Mouse (Mus musculus): ENCODE measurements around the gene Ipo4. TPM values are rescaled to one million over a fixed set of nuclear protein-coding genes. Genes with fewer than 3 reads are reported as not detected.
A peak's percentile ranks its signal among the peaks of the same experiment; 100 is the strongest.

The Ipo4 gene
- polyA plus RNA-seq, 1 experiment from 2014 or later = 63.8 TPM

DNA sequence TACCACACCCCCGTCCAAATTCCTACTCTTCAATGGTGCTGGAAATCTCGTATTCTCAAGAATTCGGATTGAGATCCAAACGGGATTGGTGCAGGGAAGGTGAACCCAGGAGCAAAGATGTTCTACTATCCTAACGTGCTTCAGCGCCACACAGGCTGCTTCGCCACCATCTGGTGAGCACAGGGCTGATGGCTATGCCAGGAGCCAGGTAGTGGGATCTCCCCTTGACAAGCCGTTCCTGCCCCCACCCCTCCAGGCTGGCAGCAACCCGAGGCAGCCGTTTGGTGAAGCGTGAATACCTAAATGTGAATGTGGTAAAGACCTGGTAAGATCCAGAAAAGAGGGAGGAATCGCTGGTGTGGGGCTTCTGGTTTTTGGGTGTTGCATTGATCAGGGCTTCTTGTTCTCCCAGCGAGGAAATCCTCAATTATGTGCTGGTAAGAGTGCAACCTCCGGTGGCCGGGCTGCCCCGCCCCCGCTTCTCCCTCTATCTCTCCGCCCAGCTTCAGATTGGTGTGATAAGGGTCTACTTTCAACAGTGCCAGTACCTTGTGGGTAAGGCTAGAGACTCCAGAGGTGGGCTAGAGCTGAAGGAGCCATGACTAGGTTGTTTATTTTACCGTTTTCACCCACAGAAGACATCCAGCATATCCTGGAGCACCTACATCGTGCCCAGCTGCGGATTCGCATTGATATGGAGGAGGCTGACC, 17.1 kb downstream of the Ipo4 start:
- ATAC-seq = peak; percentile 41; the same call in 1 of the 2 replicates

DNA sequence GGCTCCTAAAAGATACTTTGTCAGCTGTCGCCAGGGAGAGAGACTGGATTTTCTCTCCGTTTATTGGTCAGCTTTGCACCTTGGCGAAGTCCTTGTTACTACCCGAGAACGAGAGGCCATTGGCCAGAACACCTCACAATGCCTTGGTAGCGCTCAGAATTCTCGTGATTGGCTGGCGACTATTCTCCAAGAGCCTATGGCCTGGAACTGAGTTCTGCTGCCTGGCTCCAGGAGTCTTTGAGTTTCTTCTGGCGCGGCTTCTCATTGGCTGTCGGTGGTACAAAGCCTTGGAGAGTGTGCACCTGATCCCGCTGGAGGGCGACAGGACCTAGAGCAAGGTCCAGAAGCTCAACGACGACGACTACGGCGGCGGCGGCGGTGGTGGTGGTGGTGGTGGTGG, 17.9 kb downstream of the Ipo4 start, which contains the start of gene Rec8:
Gene Rec8 (plus strand): TSS at position 216 of the 400 bp plus-strand sequence.
- H3K27ac ChIP-seq = no peak within 1 kb of the TSS
- peak within 1 kb of the TSS; percentile 23 for H3K4me3 ChIP-seq (replicated peaks)
- no peaks in the 10 kb centered on the region for H3K27me3 ChIP-seq (replicated peaks)
- H3K4me1 ChIP-seq (replicated peaks) = peaks cover 4% of the 10 kb centered on the region; the same call in 1 of the 2 replicates
- ATAC-seq = peak; percentile 90
- no peaks in the 10 kb centered on the region for H3K9me3 ChIP-seq
- H3K36me3 ChIP-seq = no peaks in the 10 kb centered on the region
- peak within 1 kb of the TSS; percentile 52 for H3K4me2 ChIP-seq (replicated peaks)
- peak within 1 kb of the TSS; percentile 32; the same call in 1 of the 2 replicates for H3K9ac ChIP-seq
- WGBS = 13% methylated on average over 21 of the region's 21 CpGs

More for the DNA sequence above, 17.1 kb downstream of the Ipo4 start:
- H3K4me1 ChIP-seq (replicated peaks) = peaks cover 4% of the 10 kb centered on the region; the same call in 1 of the 2 replicates
- peak overlapping the region; percentile 32; the same call in 1 of the 2 replicates for H3K9ac ChIP-seq
- H3K9me3 ChIP-seq = no peaks in the 10 kb centered on the region
- peak overlapping the region; percentile 52 for H3K4me2 ChIP-seq (replicated peaks)
- peak overlapping the region; percentile 23 for H3K4me3 ChIP-seq (replicated peaks)
- H3K27ac ChIP-seq = no peak overlapping the region
- H3K27me3 ChIP-seq (replicated peaks) = no peaks in the 10 kb centered on the region
- WGBS = 32% methylated on average over 22 of the region's 22 CpGs
- H3K36me3 ChIP-seq = no peaks in the 10 kb centered on the region

DNA sequence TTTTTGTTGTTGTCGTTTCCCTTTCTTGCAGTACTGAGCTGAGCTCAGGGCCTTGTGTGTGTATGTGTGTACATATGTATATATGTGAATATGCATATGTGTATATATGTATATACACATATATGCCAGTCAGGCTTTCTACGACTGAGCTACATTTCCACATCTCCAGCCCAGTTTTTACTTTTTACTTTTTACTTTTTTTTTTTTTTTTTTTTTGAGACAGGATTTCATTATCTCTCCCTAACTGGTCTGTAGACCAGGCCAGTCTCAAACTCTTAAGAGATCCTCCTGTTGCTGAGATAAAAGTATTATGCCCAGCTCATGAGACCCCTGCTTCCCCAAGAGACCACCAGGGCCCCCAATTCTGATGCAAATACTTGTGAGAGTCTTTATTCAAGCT, 18.9 kb downstream of the Ipo4 start:
- Histone ChIP-seq H3K36me3 (no peaks in the 10 kb centered on the region), H3K27ac (no peak overlapping the region), H3K4me3 (replicated peaks) (no peak overlapping the region), H3K27me3 (replicated peaks) (no peaks in the 10 kb centered on the region), H3K4me2 (replicated peaks) (no peak overlapping the region), H3K9ac (no peak overlapping the region), H3K4me1 (replicated peaks) (peaks cover 4% of the 10 kb centered on the region; the same call in 1 of the 2 replicates), H3K9me3 (no peaks in the 10 kb centered on the region)
- ATAC-seq = no peak
- WGBS = 81% methylated on average over 2 of the region's 2 CpGs

DNA sequence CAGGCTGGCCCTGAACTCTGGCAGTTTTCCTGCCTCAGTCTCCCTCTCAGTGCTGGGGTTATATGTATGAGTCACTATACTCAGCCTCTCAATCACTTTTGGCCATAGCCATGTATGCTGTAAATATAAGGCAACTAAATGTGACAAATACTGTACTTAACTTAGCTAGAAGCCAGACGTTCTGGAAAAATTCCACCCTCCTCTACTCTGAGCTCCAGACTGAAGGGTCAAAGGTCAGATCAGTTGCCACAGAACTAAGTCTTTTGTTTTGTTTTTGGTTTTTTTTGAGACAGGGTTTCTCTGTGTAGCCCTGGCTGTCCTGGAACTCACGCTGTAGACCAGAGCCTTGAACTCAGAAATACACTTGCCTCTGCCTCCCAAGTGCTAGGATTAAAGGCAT, 19.9 kb downstream of the Ipo4 start:
- H3K27ac ChIP-seq = no peak overlapping the region
- H3K4me3 ChIP-seq (replicated peaks) = no peak overlapping the region
- ATAC-seq = no peak
- H3K9me3 ChIP-seq = no peaks in the 10 kb centered on the region
- no peaks in the 10 kb centered on the region for H3K27me3 ChIP-seq (replicated peaks)
- WGBS = 37% methylated on average over 2 of the region's 2 CpGs
- no peak overlapping the region for H3K4me2 ChIP-seq (replicated peaks)
- H3K4me1 ChIP-seq (replicated peaks) = peaks cover 4% of the 10 kb centered on the region; the same call in 1 of the 2 replicates
- no peaks in the 10 kb centered on the region for H3K36me3 ChIP-seq
- no peak overlapping the region for H3K9ac ChIP-seq

DNA sequence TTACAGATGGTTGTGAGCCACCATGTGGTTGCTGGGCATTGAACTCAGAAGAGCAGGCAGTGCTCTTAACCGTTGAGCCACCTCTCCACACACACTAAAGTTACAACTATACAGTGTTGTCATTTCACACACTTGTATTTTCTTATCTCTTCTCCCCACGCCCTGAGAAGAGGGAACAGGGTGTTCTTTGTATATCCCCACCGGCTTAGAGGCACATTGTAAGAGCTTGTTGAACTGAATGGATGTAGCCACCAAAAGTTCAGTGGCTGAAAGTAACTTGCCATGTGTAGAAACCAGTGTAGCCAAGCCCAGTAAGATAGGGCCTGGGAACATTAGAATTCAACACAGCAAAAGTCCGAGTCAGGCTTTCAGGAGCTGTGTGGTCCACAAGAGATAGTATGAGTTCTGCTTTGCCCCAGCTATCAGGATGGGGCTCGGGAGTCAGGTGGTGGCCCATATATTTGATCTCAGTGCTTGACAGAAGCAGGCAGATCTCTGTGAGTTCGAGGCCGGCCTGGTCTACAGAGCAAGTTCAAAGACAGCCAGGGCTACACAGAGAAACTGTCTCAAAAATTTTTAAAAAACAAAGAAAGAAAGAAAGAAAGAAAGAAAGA, 21.1 kb downstream of the Ipo4 start:
- Histone ChIP-seq H3K27ac (no peak overlapping the region), H3K4me3 (replicated peaks) (no peak overlapping the region), H3K4me1 (replicated peaks) (peaks cover 4% of the 10 kb centered on the region; the same call in 1 of the 2 replicates), H3K4me2 (replicated peaks) (no peak overlapping the region), H3K9ac (no peak overlapping the region), H3K9me3 (no peaks in the 10 kb centered on the region), H3K36me3 (0 out of 2 replicates have a peak, but pooled peaks cover 3% of the 10 kb centered on the region), H3K27me3 (replicated peaks) (no peaks in the 10 kb centered on the region)
- WGBS = 76% methylated on average over 7 of the region's 7 CpGs
- no peak for ATAC-seq

DNA sequence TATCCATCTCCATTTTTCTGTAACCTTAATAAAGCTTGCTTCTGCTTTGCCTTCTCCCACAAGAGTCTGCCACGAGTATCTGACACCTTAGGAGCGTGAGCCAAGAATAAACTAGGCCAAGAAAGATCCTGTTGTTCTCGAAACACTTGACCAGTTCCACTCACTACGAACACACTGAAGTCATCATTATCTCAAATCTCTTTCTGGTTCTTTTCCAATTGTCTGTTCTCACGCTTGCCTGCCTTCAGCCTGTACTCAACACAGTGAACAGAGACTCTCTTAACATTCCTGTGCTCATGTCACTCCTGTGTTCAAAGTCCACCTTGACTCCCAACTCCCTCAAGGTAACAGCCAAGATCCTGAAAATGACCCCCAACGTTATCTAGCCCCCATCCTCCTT, 22.4 kb downstream of the Ipo4 start:
- Histone ChIP-seq H3K9ac (no peak overlapping the region), H3K4me2 (replicated peaks) (no peak overlapping the region), H3K4me3 (replicated peaks) (no peak overlapping the region), H3K27ac (no peak overlapping the region), H3K36me3 (0 out of 2 replicates have a peak, but pooled peaks cover 3% of the 10 kb centered on the region), H3K27me3 (replicated peaks) (no peaks in the 10 kb centered on the region), H3K4me1 (replicated peaks) (0 out of 2 replicates have a peak, but pooled peaks cover 4% of the 10 kb centered on the region), H3K9me3 (no peaks in the 10 kb centered on the region)
- WGBS = 66% methylated on average over 6 of the region's 6 CpGs
- no peak for ATAC-seq

DNA sequence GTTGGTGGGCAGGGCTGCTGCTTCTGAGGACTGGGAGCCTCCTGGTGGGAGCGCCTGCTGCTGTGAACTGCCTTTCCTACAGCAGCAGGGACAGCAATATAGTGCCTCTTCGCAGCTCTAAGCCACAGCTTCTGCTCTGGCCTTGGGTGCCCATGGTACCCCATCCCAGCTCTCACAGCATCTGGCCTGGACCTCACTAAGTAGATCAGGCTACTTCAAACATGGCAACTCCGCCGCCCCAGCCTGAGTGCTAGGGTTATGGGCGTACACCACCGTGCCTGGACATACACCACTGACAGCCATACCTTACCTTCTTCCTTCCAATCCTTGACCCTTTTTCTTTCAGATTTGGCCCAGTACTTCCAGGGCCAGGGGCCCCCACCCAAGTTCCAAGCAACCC, 27.4 kb downstream of the Ipo4 start:
- Histone ChIP-seq H3K36me3 (0 out of 2 replicates have a peak, but pooled peaks cover 16% of the 10 kb centered on the region), H3K4me1 (replicated peaks) (0 out of 2 replicates have a peak, but pooled peaks cover 8% of the 10 kb centered on the region), H3K4me2 (replicated peaks) (no peak overlapping the region), H3K4me3 (replicated peaks) (no peak overlapping the region), H3K27me3 (replicated peaks) (no peaks in the 10 kb centered on the region), H3K9me3 (no peaks in the 10 kb centered on the region), H3K27ac (no peak overlapping the region), H3K9ac (no peak overlapping the region)
- WGBS = 91% methylated on average over 6 of the region's 6 CpGs
- ATAC-seq = no peak

DNA sequence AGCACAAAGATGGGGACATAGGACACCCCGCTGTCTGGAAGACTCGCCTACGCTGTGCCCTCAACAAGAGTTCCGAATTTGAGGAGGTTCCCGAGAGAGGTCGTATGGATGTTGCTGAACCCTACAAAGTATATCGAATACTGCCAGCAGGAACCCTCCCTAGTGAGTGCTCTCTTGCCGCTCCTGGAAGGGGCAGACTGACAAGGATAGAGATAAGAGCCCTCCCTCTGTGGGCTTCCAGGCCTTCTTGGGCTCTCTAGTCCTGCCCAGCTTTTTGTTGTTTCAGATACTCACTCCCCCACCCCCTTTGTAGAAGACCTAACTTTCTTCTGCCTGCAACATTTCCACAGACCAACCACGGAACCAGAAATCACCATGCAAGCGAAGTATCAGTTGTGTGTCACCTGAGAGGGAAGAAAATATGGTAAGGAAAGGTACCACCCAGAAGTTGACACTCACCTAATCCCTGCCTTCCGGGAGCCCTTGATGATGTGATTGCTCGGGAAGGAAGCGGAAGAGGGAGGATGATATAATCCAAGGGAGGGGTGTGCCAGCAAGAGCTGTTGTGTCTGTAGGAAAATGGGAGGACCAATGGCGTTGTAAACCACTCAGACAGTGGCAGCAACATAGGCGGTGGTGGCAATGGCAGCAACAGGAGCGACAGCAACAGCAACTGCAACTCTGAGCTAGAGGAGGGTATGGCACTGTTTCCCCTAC, 29.9 kb downstream of the Ipo4 start:
- no peak overlapping the region for H3K27ac ChIP-seq
- no peaks in the 10 kb centered on the region for H3K27me3 ChIP-seq (replicated peaks)
- ATAC-seq = no peak
- no peaks in the 10 kb centered on the region for H3K9me3 ChIP-seq
- H3K4me1 ChIP-seq (replicated peaks) = 0 out of 2 replicates have a peak, but pooled peaks cover 10% of the 10 kb centered on the region
- no peak overlapping the region for H3K9ac ChIP-seq
- H3K36me3 ChIP-seq = peaks cover 28% of the 10 kb centered on the region
- WGBS = 94% methylated on average over 16 of the region's 16 CpGs
- no peak overlapping the region for H3K4me3 ChIP-seq (replicated peaks)
- H3K4me2 ChIP-seq (replicated peaks) = no peak overlapping the region

DNA sequence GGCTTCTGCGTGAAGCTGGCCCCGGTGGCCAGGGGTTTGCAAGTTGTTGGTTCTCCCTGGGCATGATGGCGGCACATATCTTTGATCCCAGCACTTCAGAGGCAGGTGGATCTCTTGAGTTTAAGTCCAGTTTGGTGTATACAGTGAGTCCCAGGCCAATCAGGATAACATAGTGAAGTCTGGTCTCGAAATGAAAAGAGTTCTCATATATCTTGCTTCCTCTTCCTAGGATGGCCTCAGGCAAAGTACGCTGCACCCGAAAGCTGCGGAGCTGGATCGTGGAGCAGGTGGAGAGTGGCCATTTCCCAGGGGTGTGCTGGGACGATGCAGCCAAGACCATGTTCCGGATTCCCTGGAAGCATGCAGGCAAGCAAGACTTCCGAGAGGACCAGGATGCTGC, 30.9 kb downstream of the Ipo4 start:
- Histone ChIP-seq H3K36me3 (peaks cover 33% of the 10 kb centered on the region), H3K27me3 (replicated peaks) (no peaks in the 10 kb centered on the region), H3K4me3 (replicated peaks) (no peak overlapping the region), H3K4me1 (replicated peaks) (0 out of 2 replicates have a peak, but pooled peaks cover 10% of the 10 kb centered on the region), H3K9me3 (no peaks in the 10 kb centered on the region), H3K9ac (no peak overlapping the region), H3K4me2 (replicated peaks) (peak overlapping the region; percentile 74; the same call in 1 of the 2 replicates), H3K27ac (peak overlapping the region; percentile 82; the same call in 1 of the 2 replicates)
- WGBS = 90% methylated on average over 11 of the region's 11 CpGs
- no peak for ATAC-seq

DNA sequence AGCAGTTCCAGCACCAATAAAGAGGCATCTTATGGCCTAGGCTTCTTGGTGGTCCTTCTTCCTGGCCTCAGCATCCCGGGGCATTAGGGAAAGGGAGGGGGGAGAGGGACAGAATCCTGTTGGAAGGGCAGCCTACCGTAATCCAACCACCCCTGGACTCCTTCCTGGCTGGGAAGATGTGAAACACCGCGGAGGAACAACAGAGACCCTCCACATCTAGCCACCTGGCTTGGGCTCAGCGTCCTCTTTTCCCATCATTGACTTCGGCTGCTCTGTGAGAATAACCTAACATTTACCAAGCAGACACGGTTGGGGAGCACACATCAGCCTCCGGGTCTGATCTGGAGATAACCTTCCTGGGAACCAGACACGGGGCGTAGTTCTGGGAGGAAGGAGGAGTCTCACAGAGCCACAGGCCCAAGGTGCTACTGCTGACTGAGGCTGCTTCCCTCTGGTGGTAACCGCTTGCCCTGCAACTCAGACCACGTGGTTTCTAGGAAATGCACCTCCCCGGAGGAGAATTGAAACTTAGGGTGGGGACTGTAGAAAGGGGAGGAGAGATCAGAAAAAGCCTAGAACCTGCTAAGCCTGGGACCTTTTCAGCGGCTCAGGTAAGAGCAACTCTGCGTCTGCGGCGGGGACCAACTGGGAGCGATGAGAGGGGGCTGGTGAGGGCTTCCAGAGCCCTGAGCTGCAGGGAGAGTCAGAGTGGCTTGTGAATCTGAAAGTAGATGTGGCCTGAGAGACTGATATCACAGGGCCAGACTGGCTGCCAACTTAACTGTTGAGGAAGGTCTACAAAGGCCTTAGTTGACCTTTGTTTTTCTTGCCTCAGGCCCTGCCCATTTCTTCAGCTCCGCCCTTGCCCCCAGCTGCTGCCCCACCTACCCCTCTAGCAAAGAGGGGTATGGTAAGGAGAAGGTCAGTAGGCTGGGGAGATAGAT, 31.9 kb downstream of the Ipo4 start:
- Histone ChIP-seq H3K36me3 (peaks cover 43% of the 10 kb centered on the region), H3K27ac (peak overlapping the region; percentile 82), H3K27me3 (replicated peaks) (no peaks in the 10 kb centered on the region), H3K9me3 (no peaks in the 10 kb centered on the region), H3K4me3 (replicated peaks) (peak overlapping the region; percentile 39), H3K9ac (peak overlapping the region; percentile 56), H3K4me1 (replicated peaks) (0 out of 2 replicates have a peak, but pooled peaks cover 10% of the 10 kb centered on the region), H3K4me2 (replicated peaks) (peak overlapping the region; percentile 74)
- peak; percentile 97 for ATAC-seq
- 12% methylated on average over 19 of the region's 19 CpGs for WGBS

DNA sequence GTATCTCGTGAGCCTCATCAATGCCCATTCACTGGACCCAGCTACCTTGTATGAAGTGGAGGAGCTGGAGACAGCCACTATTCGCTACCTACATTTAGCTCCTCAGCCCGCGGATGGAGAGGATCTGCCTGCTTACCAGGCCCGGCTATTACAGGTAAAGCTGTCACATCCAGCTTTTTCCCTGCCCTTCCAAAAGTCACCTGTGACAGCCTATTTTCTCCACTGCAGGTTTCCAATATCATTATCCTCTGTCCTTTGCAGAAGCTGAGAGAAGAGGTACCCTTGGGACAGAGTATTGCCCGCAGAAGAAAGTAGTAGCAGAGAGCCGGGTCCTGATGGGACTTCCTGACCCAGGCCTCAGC, 32.5 kb downstream of the Ipo4 start, which contains the start of gene Irf9:
Gene Irf9 (plus strand): TSS at position 301 of the 362 bp plus-strand sequence.
- WGBS = 80% methylated on average over 7 of the region's 7 CpGs
- Histone ChIP-seq H3K27ac (peak within 1 kb of the TSS; percentile 82), H3K9ac (peak within 1 kb of the TSS; percentile 56), H3K4me3 (replicated peaks) (peak within 1 kb of the TSS; percentile 39), H3K36me3 (peaks cover 49% of the 10 kb centered on the region), H3K9me3 (no peaks in the 10 kb centered on the region), H3K4me2 (replicated peaks) (peak within 1 kb of the TSS; percentile 74), H3K27me3 (replicated peaks) (no peaks in the 10 kb centered on the region), H3K4me1 (replicated peaks) (0 out of 2 replicates have a peak, but pooled peaks cover 10% of the 10 kb centered on the region)
- ATAC-seq = no peak
